Mouse (Mus musculus) hindbrain, embryonic 14.5 days (tissue): ENCODE measurements around the gene Snx20. TPM values are rescaled to one million over a fixed set of nuclear protein-coding genes. Genes with fewer than 3 reads are reported as not detected.
A peak's percentile ranks its signal among the peaks of the same experiment; 100 is the strongest.

Source experiments
- ATAC-seq: fragments of 200-750 bp; cut with Nextera tagmentation; 2 replicates; pipeline ENCODE4 v1.8.0; 2017; ENCODE audit warnings: moderate number of reproducible peaks, mild to moderate bottlenecking, moderate TSS enrichment, moderate library complexity; ENCODE audit not compliant: low FRiP score
- DNase-seq: peaks from one replicate; pipeline ENCODE4 v3.0.0-alpha.2; 2015; ENCODE audit warnings: low spot score
- H3K27ac ChIP-seq: fragments of 300-500 bp; sonication (generic); 2 replicates; pipeline ENCODE4 v1.5.1; 2014; ENCODE audit warnings: mild to moderate bottlenecking, moderate library complexity
- H3K27me3 ChIP-seq: fragments of 300-500 bp; sonication (generic); 2 replicates; pipeline ENCODE4 v1.6.1; 2014; ENCODE audit warnings: mild to moderate bottlenecking, low read length, mixed read lengths; ENCODE audit not compliant: control insufficient read depth, insufficient read depth
- H3K36me3 ChIP-seq: fragments of 300-500 bp; sonication (generic); replicated peaks from 2 replicates; pipeline ENCODE4 v1.6.1; 2014; ENCODE audit not compliant: control insufficient read depth, insufficient read depth
- H3K4me1 ChIP-seq: fragments of 300-500 bp; sonication (generic); replicated peaks from 2 replicates; pipeline ENCODE4 v1.6.1; 2014; ENCODE audit warnings: antibody characterized with exemption, low read length, mixed read lengths; ENCODE audit not compliant: control insufficient read depth, insufficient read depth
- H3K4me2 ChIP-seq: fragments of 300-500 bp; sonication (generic); replicated peaks from 2 replicates; pipeline ENCODE4 v1.6.1; 2014; ENCODE audit warnings: mild to moderate bottlenecking, moderate library complexity
- H3K4me3 ChIP-seq: fragments of 300-500 bp; sonication (generic); replicated peaks from 2 replicates; pipeline ENCODE4 v1.5.1; 2014; ENCODE audit warnings: mild to moderate bottlenecking, low read length
- H3K9ac ChIP-seq: fragments of 300-500 bp; sonication (generic); 2 replicates; pipeline ENCODE4 v1.6.1; 2014
- H3K9me3 ChIP-seq: fragments of 300-500 bp; sonication (generic); 2 replicates; pipeline ENCODE4 v1.6.1; 2016; ENCODE audit warnings: low read length; ENCODE audit not compliant: control insufficient read depth
- WGBS: fragments of 180-500 bp; shearing (Covaris S2); extraction: QIAGEN DNeasy Blood & Tissue Kit; methylation state at CpG from one replicate; pipeline ENCODE4 v1.1.7; 2014; 5-methylcytosine and 5-hydroxymethylcytosine counted together
- polyA plus RNA-seq: library from polyadenylated mRNA; unstranded; fragments of >200 nt; fragmentation: Nextera tagmentation; extraction: Ambion mirVana; gene quantifications from 2 replicates; pipeline ENCODE4 v1.2.1, GENCODE M21; 2014

Snx20 gene
- polyA plus RNA-seq, 1 experiment from 2014 or later, result 1.7 TPM

- Histone ChIP-seq H3K4me3 (no peak overlapping the region), H3K27ac (no peak overlapping the region), H3K36me3 (no peaks in the 10 kb centered on the region), H3K4me2 (no peak overlapping the region), H3K9ac (no peak overlapping the region), H3K9me3 (no peaks in the 10 kb centered on the region), H3K27me3 (0 out of 2 replicates have a peak, but pooled peaks cover 5% of the 10 kb centered on the region), H3K4me1 (no peaks in the 10 kb centered on the region)
- no peak for DNase-seq
- ATAC-seq, result no peak
- 77% methylated on average over 5 of the region's 5 CpGs for WGBS
These were observed 17.3 kb downstream of the Snx20 start for GRCm38 (mm10) chr8:88618612-88619011.

- WGBS, result 66% methylated on average over 5 of the region's 5 CpGs
- no peaks in the 10 kb centered on the region for H3K4me1 ChIP-seq
- H3K4me2 ChIP-seq, result no peak overlapping the region
- no peaks in the 10 kb centered on the region for H3K9me3 ChIP-seq
- no peak for ATAC-seq
- H3K9ac ChIP-seq, result no peak overlapping the region
- no peak overlapping the region for H3K4me3 ChIP-seq
- DNase-seq, result no peak
- H3K27me3 ChIP-seq, result no peaks in the 10 kb centered on the region
- no peaks in the 10 kb centered on the region for H3K36me3 ChIP-seq
- no peak overlapping the region for H3K27ac ChIP-seq
These were observed 20.9 kb downstream of the Snx20 start for GRCm38 (mm10) chr8:88614981-88615380.

- 59% methylated on average over 6 of the region's 6 CpGs for WGBS
- H3K9ac ChIP-seq, result no peak overlapping the region
- DNase-seq, result no peak
These were observed 25.7 kb downstream of the Snx20 start for GRCm38 (mm10) chr8:88610271-88610670.

GRCm38 (mm10) chr8:88609036-88609435 lies 26.9 kb downstream of the Snx20 start:
- no peak for ATAC-seq
- WGBS, result 82% methylated on average over 8 of the region's 8 CpGs

More at GRCm38 (mm10) chr8:88610271-88610670, 25.7 kb downstream of the Snx20 start:
- ATAC-seq, result no peak
- Histone ChIP-seq H3K4me1 (0 out of 2 replicates have a peak, but pooled peaks cover 4% of the 10 kb centered on the region), H3K4me2 (no peak overlapping the region), H3K4me3 (no peak overlapping the region), H3K27me3 (no peaks in the 10 kb centered on the region), H3K36me3 (no peaks in the 10 kb centered on the region), H3K27ac (no peak overlapping the region), H3K9me3 (no peaks in the 10 kb centered on the region)

GRCm38 (mm10) chr8:88605361-88606040 lies 30.4 kb downstream of the Snx20 start:
- WGBS, result 41% methylated on average over 13 of the region's 13 CpGs
- no peak overlapping the region for H3K9ac ChIP-seq
- H3K4me2 ChIP-seq, result no peak overlapping the region
- DNase-seq (no peak), ATAC-seq (0 out of 2 replicates have a peak, but pooled peaks have one; percentile 36)
- H3K4me1 ChIP-seq, result peaks cover 24% of the 10 kb centered on the region
- no peaks in the 10 kb centered on the region for H3K27me3 ChIP-seq
- H3K27ac ChIP-seq, result no peak overlapping the region
- H3K36me3 ChIP-seq, result no peaks in the 10 kb centered on the region
- H3K9me3 ChIP-seq, result no peaks in the 10 kb centered on the region
- H3K4me3 ChIP-seq, result no peak overlapping the region

More at GRCm38 (mm10) chr8:88609036-88609435, 26.9 kb downstream of the Snx20 start:
- no peak for DNase-seq
- Histone ChIP-seq H3K4me3 (no peak overlapping the region), H3K27me3 (no peaks in the 10 kb centered on the region), H3K9me3 (no peaks in the 10 kb centered on the region), H3K4me2 (no peak overlapping the region), H3K9ac (no peak overlapping the region), H3K36me3 (no peaks in the 10 kb centered on the region), H3K4me1 (peaks cover 12% of the 10 kb centered on the region), H3K27ac (no peak overlapping the region)

- Histone ChIP-seq H3K36me3 (no peaks in the 10 kb centered on the region), H3K27ac (no peak overlapping the region), H3K27me3 (no peaks in the 10 kb centered on the region), H3K9ac (peak overlapping the region; percentile 28; the same call in 1 of the 2 replicates), H3K4me1 (peaks cover 24% of the 10 kb centered on the region), H3K4me3 (peak overlapping the region; percentile 20; the same call in 1 of the 2 replicates), H3K9me3 (no peaks in the 10 kb centered on the region), H3K4me2 (peak overlapping the region; percentile 51)
- ATAC-seq (peak; percentile 87), DNase-seq (peak; percentile 68)
- 8% methylated on average over 20 of the region's 20 CpGs for WGBS
These were observed 31.6 kb downstream of the Snx20 start for GRCm38 (mm10) chr8:88604065-88605038.

GRCm38 (mm10) chr8:88603446-88603989 lies 32.4 kb downstream of the Snx20 start:
- peak overlapping the region; percentile 28; the same call in 1 of the 2 replicates for H3K9ac ChIP-seq
- peaks cover 24% of the 10 kb centered on the region for H3K4me1 ChIP-seq
- DNase-seq (peak; percentile 44), ATAC-seq (peak; percentile 21)
- no peaks in the 10 kb centered on the region for H3K9me3 ChIP-seq
- no peaks in the 10 kb centered on the region for H3K36me3 ChIP-seq
- no peaks in the 10 kb centered on the region for H3K27me3 ChIP-seq
- 2% methylated on average over 10 of the region's 10 CpGs for WGBS
- peak overlapping the region; percentile 51 for H3K4me2 ChIP-seq
- peak overlapping the region; percentile 20; the same call in 1 of the 2 replicates for H3K4me3 ChIP-seq
- no peak overlapping the region for H3K27ac ChIP-seq

- peaks cover 14% of the 10 kb centered on the region for H3K4me1 ChIP-seq
- no peaks in the 10 kb centered on the region for H3K9me3 ChIP-seq
- no peaks in the 10 kb centered on the region for H3K36me3 ChIP-seq
- 85% methylated on average over 7 of the region's 7 CpGs for WGBS
- DNase-seq (no peak), ATAC-seq (no peak)
- no peak overlapping the region for H3K27ac ChIP-seq
- H3K27me3 ChIP-seq, result no peaks in the 10 kb centered on the region
- no peak overlapping the region for H3K9ac ChIP-seq
- no peak overlapping the region for H3K4me2 ChIP-seq
- no peak overlapping the region for H3K4me3 ChIP-seq
These were observed 36.4 kb downstream of the Snx20 start for GRCm38 (mm10) chr8:88599491-88599890.

GRCm38 (mm10) chr8:88598578-88598977 lies 37.4 kb downstream of the Snx20 start:
- no peak overlapping the region for H3K9ac ChIP-seq
- no peak overlapping the region for H3K27ac ChIP-seq
- H3K36me3 ChIP-seq, result no peaks in the 10 kb centered on the region
- DNase-seq (no peak), ATAC-seq (no peak)
- no peak overlapping the region for H3K4me3 ChIP-seq
- WGBS, result 70% methylated on average over 5 of the region's 5 CpGs
- H3K4me1 ChIP-seq, result peaks cover 7% of the 10 kb centered on the region; the same call in 1 of the 2 replicates
- no peaks in the 10 kb centered on the region for H3K27me3 ChIP-seq
- no peaks in the 10 kb centered on the region for H3K9me3 ChIP-seq
- H3K4me2 ChIP-seq, result no peak overlapping the region
